Mouse (Mus musculus) spleen, adult 18-20 months (tissue): ENCODE data around the gene Mmp23.
"Not testable (repeated sequence)": the region's sequence is repeated elsewhere in the genome, so short reads cannot be mapped to it uniquely, and the experiment has no call there.

Experiments used
- DNase-seq, 2 experiments: peaks; one replicate each; pipeline ENCODE4 v3.0.0; 2022; ENCODE audit warnings: mixed read lengths in 2 of 2

Gene Mmp23

GRCm38 (mm10) chr4:155653086-155653450 is at the start of gene Mmp23:
Mmp23 (minus strand) TSS chr4:155653384.
- DNase-seq: no peak

- DNase-seq: no peak
Observed at GRCm38 (mm10) chr4:155700425-155700824, 47.2 kb upstream of the Mmp23 start.

DNA sequence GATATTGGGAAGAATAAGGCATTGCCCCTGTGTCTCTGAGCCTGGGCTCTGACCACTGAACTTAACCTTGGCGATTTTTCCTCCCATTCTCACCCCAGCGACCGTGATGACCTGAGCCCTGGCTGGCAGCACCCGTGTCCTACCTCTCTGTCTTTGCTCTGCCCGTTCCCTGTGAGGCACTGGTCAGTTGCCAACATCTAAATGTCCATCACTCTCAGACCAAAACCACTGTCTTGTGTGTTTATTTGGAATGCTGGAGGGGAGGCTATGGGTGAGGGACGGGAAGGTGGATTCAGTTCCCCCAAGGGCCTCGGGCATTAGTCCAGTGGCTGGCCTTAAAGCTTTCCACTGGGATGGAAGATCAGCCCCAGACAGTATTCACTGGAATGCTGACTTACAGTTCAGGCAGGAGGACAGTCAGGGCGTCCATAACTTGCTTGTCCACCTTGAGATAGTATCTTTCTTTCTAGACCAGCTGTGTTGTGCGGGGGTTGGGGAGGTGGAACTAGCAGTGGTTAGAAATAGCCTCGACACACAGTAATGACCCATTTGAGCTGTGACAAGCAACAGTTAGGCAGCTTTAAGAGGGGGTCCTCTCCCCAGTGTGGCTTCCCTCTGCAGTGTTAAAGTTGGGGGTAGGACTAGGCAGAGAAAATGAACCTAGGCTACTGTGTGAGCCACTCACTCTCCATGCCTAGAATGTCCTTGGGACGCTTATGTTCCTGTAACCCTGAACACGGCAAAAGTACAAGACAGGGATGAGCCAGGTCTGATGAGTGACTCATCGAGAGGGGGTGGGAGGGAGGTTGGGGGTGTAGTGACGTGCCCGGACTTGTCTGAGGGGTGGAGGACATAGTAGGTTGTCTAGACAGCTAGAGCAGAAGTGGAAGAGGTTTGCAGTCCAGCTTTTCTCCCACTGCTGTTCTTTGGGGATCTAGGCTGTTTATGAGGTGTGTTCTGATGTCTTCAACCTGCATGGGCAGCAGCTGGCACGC is 43.4 kb upstream of the Mmp23 start:
- no peak for DNase-seq

- DNase-seq: no peak
Observed at GRCm38 (mm10) chr4:155695531-155696062, 42.4 kb upstream of the Mmp23 start.

DNA sequence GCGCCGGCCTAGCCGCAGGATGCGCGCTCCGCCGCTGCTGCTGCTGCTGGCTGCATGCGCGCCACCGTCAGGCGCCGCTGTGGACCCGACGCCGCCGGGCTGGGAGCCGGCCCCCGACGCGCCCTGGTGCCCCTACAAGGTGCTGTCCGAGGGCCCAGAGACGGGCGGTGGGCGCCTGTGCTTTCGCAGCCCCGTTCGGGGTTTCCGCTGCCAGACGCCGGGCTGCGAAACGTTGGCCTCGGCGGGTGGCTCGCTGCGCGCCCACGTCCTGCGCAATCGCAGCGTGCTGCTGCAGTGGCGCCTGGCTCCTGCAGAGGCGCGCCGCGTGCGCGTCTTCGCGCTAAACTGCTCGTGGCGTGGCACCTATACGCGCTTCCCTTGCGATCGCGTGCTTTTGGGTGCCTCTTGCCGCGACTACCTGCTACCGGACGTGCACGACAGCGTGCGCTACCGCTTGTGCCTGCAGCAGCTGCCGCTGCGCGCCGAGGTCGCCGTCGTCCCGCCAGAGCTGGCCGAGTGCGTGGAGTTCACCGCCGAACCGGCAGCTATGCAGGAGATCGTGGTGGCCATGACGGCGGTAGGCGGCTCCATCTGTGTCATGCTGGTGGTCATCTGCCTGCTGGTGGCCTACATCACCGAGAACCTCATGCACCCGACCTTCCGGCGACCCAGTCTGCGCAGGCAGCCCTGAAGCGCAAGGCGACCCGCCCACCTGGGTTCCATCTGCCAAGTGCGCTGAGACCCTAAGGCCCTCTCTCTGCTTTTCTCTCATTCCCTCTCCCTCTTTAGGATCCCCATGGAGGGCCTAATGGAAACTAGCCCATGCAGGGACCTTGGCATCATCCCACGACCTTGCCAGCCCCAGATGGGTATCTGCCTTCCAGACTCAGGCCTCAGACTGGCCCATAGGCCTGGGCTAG is 41.6 kb upstream of the Mmp23 start:
- peak; percentile 43 to 65 for DNase-seq

DNA sequence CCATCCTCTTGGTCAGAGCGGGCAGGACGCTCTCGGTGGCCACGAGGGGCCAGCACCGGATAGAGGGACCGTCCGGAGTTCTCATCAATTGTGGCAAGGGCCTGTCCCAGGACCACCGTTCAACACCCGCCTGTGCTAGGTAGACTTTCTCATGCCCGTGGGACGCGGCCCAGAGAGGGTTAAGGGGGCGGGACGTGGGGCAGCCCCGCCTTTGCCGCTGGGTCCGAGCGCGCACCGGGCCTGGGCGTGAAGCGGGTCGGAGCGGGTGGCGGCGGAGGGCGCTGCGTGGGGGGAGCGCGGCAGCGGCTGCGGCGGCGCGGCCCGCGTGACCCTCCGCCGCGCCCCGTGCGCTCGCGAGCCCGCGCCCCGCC is 40.9 kb upstream of the Mmp23 start, which contains the start of gene Fndc10:
Gene Fndc10 (plus strand): TSS at position 232 of the 371 bp plus-strand sequence.
- DNase-seq: peak; percentile 48 to 73

DNA sequence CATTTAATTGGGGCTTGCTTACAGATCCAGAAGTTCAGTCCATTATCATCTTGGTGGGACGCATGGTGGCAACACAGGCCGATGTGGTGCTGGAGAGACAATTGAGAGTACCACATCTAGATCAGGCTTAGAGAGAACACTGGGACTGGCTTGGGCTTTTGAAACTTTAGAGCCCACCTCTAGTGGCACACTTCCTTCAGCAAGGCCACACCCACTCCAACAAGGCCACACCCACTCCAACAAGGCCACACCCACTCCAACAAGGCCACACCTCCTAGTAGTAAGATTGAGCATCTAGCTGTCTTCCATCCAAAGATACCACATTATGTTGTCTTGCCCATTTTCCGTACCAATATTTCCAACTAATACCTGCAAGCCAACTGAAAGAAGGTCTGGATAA is 39.2 kb upstream of the Mmp23 start:
- DNase-seq: no peak

DNA sequence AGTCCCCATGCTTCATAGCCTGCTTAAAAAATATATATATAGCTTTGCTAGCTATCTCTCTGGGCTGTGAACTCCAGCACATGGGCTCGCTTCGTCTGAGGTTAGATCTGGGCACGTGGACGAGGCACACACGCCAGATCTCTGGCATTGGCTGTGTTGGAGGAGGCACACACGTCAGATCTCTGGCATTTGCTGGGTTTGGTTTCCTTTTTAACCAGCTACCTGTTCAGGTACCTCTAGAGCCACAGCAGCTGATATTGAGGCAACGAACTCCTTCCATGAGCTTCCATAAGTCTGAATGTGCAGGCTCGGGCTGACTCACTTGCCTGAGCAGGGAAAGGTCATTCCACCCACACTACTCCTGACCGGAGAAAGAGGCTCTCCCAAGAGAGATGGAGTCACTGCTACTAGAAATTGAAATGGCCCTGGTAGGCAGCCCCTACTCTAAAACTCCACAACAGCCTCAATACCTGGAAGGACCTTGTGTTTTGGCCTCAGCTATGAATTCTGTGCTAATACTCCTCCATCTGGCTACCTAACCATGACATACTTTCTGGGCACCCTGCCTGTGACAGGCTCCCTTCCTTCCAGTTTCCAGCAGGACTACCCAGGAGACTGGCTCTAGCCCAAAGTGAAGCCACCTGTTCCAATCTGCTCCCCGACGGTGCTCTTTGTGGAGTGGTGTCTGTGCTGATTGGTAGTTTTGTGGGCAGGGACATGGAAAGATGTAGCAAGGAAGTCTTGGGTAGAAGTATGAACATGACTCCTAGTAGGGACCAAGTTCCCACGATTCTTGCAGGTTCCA is 37.6 kb upstream of the Mmp23 start:
- DNase-seq: no peak

- not testable (repeated sequence) for DNase-seq
Observed at GRCm38 (mm10) chr4:155687764-155688163, 34.6 kb upstream of the Mmp23 start.

DNA sequence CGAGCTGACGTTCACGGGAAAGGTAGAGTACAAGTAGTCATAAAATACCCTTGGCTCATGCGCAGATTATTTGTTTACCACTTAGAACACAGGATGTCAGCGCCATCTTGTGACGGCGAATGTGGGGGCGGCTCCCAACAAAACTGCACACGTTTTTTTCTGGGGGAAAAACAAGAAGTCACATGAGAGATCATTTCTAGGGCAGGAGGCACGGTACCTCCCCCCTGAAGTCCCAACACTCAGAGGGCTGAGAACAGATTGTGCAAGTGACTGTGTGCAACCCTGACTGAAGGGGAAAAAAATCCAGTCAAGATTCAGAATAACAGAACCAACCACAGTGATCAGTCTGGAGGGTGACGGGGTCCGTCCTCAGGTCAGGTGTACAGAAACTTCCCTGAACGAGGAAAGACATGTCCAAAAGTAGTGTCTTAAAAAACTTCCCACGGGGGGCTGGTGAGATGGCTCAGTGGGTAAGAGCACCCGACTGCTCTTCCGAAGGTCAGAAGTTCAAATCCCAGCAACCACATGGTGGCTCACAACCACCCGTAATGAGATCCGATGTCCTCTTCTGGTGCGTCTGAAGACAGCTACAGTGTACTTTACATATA is 30.6 kb upstream of the Mmp23 start:
- DNase-seq: not testable (repeated sequence)

DNA sequence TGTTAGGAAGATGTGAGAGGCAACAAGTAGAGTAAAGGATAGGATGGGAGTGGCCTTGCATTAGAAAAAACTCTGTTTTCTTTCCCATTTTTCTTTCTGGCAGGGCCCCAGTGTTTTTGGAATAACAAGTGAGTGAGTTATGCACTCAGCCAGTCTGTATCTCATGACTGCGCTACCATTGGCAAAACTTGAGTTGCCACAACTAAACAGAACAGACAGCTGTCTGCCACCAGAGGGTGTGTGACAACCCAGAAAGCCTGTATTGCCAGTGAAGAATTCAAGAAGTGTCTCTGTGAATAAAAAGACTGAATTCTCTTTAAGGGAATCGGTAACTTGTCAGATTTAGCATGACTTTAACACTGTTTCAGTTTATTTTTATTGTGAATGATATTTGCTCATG is 22.8 kb upstream of the Mmp23 start:
- no peak for DNase-seq

DNA sequence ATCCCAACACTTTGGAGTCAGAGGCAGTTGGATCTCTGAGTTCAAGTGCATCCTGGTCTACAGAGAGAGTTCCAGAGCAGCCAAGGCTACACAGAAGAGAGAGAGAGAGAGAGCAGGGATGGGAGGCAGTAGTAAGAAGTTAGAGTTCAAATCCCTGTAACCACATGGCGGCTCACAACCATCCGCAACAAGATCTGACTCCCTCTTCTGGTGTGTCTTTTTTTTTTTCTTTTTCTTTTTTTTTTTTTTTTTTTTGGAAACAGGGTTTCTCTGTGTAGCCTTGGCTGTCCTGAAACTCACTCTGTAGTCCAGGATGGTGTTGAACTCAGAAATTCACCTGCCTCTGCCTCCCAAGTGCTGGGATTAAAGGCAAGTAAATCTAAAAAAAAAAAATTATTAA is 18.9 kb upstream of the Mmp23 start:
- no peak for DNase-seq

DNA sequence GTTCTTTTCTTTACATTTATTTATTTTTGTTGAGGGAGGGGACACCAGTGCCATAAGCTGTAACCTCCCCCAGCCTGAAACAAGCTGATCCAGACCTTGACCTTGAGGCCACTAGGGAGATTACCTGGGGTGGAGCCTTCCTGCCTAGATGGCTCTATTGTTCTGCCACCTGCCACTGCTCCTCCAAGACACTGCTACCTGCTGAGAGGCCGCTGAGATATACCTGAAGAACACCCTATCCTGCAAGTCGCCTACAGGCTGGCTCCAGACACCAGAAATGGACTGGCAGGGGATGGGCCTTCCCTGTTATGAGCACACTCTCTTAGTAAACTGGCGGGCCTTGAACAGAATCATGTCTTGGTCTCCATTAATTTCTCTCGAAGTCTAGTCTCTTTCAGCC is 17.1 kb upstream of the Mmp23 start:
- DNase-seq: not testable (repeated sequence)

DNA sequence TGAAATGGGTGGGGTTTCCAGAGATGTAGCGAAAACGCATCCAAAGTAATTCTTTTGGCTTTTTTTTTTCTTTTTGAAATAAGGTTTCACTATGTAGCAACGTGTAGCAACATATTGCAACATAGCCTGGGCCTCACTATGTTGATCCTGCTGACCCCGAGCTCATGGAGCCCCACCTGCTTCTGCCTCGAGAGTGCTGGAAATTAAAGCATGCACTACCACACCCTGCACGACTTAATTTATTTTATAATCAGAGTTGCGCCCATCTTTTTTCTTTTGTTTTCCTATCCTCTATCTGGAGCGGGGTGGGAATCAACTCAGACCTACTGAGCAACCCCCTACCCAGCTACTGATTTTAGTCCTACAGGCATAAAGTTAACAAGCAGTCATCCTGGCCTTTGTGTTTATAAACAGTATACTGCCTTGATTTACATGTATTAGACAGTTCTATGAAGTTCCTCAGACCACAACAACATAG is 16.5 kb upstream of the Mmp23 start:
- no peak for DNase-seq

GRCm38 (mm10) chr4:155668689-155669597 is 15.8 kb upstream of the Mmp23 start, which contains the start of gene Mib2:
Mib2 (minus strand) TSS chr4:155669198.
- peak; percentile 92 to 96 for DNase-seq

- no peak for DNase-seq
Observed at GRCm38 (mm10) chr4:155666903-155667302, 13.7 kb upstream of the Mmp23 start.

GRCm38 (mm10) chr4:155660641-155661040 is 7.5 kb upstream of the Mmp23 start:
- no peak for DNase-seq

DNA sequence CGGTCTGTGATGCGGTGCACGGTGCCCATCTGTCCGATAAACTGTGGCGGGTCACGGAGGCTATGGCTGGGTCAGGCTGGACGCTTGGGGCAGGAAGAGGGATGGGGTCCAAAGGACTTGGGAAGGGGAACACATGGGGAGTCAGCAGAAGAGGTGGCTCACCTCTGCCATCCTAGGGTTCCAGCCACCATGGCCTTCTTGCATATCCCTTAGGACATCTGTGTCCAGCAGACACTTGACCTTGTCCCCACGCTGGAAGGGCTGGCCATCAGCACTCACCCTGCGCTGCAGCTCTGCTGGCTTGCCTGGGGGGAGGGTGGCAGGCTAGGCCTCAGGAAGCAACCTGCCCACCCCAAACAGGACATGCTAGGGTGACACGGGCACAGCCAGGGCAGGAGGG is 5.8 kb upstream of the Mmp23 start:
- no peak for DNase-seq

DNA sequence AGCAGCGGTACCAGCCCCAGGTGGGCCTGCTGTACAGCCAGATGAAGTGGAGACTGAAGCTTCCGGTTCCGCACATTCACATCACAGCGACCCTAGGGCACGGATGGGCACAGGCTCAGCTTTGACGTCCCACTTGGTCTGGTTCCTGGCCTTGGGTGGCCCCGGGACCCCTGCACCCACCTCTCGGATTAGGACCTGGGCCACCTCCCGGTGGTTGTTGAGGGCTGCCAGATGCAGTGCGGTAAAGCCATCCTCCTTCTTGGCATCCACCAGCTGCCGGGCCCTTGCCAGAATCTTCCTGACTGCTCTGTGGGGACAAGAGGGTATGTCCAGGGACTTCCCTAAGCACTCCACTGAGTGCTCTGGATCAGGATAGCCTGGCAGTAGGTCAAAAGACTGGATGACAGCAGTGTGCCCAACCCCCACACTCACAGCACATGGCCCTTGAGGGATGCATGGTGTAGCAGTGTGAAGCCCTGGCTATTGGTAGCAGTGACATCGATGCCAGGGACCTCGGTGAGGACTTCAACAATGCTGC is 3.1 kb upstream of the Mmp23 start:
- DNase-seq: no peak
